In the genomic region with DNA sequence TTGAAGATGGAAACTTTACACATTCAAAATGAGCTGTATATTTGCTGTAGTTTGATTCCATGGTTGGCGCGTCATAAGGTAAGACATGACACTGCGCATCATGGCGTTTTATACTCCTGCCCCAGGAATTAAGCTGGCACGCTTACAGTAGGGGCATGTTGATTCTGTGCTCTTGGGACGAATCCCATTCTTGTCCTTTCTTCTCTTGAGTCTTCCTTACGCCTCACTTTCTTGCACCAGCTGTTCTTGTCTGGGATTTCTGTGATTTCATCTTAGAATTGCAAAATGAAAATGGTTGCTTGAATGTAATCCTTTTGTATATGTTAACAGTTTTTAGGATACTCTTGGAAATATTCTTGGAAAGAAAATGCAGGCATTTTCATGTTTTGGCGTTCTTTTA, we compare ENCODE assay signal across 16 mouse cellular contexts.
"Had no signal": no experiment of that assay in that cellular context is flagged by ENCODE, and none has a peak within 500 bp of the region (broad histone marks: within the 10 kb centered on the region; RNA-seq: fewer than 3 reads in every experiment).

No protein-coding gene starts in this region.

- ATAC-seq: lung, postnatal 0 days had no signal

- H3K36me3 ChIP-seq: lung, embryonic 15.5 days; midbrain, embryonic 12.5 days; neural tube, embryonic 12.5 days; stomach, embryonic 15.5 days had no signal

- H3K4me3 ChIP-seq: lung, embryonic 15.5 days; megakaryocyte, embryonic 14.5 days; midbrain, embryonic 12.5 days; neural tube, embryonic 12.5 days had no signal

- H3K27me3 ChIP-seq: lung, embryonic 15.5 days; megakaryocyte, embryonic 14.5 days; midbrain, embryonic 12.5 days; neural tube, embryonic 12.5 days had no signal

- DNase-seq: liver, postnatal 0 days; lung, adult 2 months; lung, postnatal 14 days; lung, postnatal 36 days; right cerebral cortex, postnatal 14 days; thymus, adult 2 months; thymus, postnatal 25 days; thymus, postnatal 4 days had no signal

- H3K4me1 ChIP-seq: megakaryocyte, embryonic 14.5 days had no signal

- H3K9me3 ChIP-seq: lung, embryonic 15.5 days; midbrain, embryonic 12.5 days; neural tube, embryonic 12.5 days; stomach, embryonic 15.5 days had no signal

- H3K27ac ChIP-seq: lung, embryonic 15.5 days; macrophage; midbrain, embryonic 12.5 days; neural tube, embryonic 12.5 days; stomach, embryonic 15.5 days; stomach, postnatal 0 days had no signal

- H3K4me2 ChIP-seq: midbrain, embryonic 12.5 days; neural tube, embryonic 12.5 days had no signal

- H3K9ac ChIP-seq: liver, postnatal 0 days; lung, embryonic 15.5 days; midbrain, embryonic 12.5 days; neural tube, embryonic 12.5 days; stomach, embryonic 15.5 days had no signal
